ENCODE assay signal across 8 mouse cellular contexts in the genomic region with DNA sequence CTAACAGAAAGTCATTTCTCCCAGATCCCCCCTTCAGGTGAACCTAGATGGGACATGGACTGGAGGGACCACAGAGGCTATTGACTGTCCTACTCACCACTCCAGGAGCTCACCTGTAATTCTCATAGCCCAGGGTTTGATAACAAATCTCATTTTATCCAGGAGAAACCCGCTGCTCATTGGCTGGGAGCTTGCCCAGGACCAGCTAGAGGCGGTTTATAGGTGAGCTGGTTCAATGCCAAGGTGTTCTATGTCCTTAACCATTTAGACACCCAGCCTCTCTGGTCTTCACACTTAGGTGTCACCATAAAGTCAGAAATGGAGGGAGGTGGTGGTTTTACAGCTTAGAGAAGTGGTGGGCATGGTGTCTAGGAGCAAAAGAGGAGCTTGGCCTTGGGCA. TPM values are rescaled to one million over a fixed set of nuclear protein-coding genes. Genes with fewer than 3 reads are reported as not detected.
DNase-seq lines count a peak whose midpoint lies in the region; ATAC-seq and TF ChIP-seq lines count a peak whose summit lies in the region.

No protein-coding gene starts in this region.

- no peak overlapping the region for H3K27ac ChIP-seq in CH12.LX (ENCODE audit: insufficient read depth, low read depth)
- H3K27ac ChIP-seq in forebrain, embryonic 15.5 days (replicated peaks) = no peak overlapping the region
- peak overlapping the region; percentile 95 for H3K27ac ChIP-seq in liver, embryonic 13.5 days

- H3K9me3 ChIP-seq in CH12.LX (replicated peaks; ENCODE audit: low read length) = no peaks in the 10 kb centered on the region
- H3K9me3 ChIP-seq in forebrain, embryonic 15.5 days = no peaks in the 10 kb centered on the region
- no peaks in the 10 kb centered on the region for H3K9me3 ChIP-seq in liver, embryonic 13.5 days (replicated peaks)

- 67% methylated on average over 2 of the region's 2 CpGs for WGBS in forebrain, embryonic 15.5 days
- WGBS in liver, embryonic 13.5 days (ENCODE audit: insufficient replicate concordance) = 81% methylated on average over 2 of the region's 2 CpGs

- TF ChIP-seq CTCF in CH12.LX (conservative IDR thresholded peaks at IDR 0.05 in 1 of 2, IDR thresholded peaks at IDR 0.05 in 1 of 2; ENCODE audit: low read depth in 2 of 2, low read length in 2 of 2) = no peak

- no peak for ATAC-seq in forebrain, embryonic 15.5 days (replicated peaks)
- ATAC-seq in liver, embryonic 13.5 days (ENCODE audit: low read depth) = no peak
- ATAC-seq in inflammation-experienced regulatory T-cells, adult 6 months = no peak

- no peak for TF ChIP-seq EP300 in CH12.LX (IDR thresholded peaks at IDR 0.05; ENCODE audit: low read length)

- H3K4me2 ChIP-seq in CH12.LX (ENCODE audit: insufficient read depth, low read depth, poor library complexity, severe bottlenecking) = peak overlapping the region; percentile 42; the same call in 1 of the 2 replicates
- peak overlapping the region; percentile 71 for H3K4me2 ChIP-seq in forebrain, embryonic 15.5 days (replicated peaks)
- peak overlapping the region; percentile 69 for H3K4me2 ChIP-seq in liver, embryonic 13.5 days

- H3K9ac ChIP-seq in CH12.LX (ENCODE audit: insufficient read depth, low read depth) = no peak overlapping the region
- H3K9ac ChIP-seq in forebrain, embryonic 15.5 days (replicated peaks) = no peak overlapping the region
- peak overlapping the region; percentile 97 for H3K9ac ChIP-seq in liver, embryonic 13.5 days

- H3K27me3 ChIP-seq in CH12.LX (replicated peaks) = no peaks in the 10 kb centered on the region
- H3K27me3 ChIP-seq in forebrain, embryonic 15.5 days = no peaks in the 10 kb centered on the region
- peaks cover 5% of the 10 kb centered on the region; the same call in 1 of the 2 replicates for H3K27me3 ChIP-seq in liver, embryonic 13.5 days

- H3K4me3 ChIP-seq in CH12.LX (replicated peaks in 1 of 3; ENCODE audit: low read depth in 2 of 3, low read length in 2 of 3, poor library complexity in 1 of 3) = peak overlapping the region; percentile 17 to 71 (median 40)
- peak overlapping the region; percentile 66 for H3K4me3 ChIP-seq in forebrain, embryonic 15.5 days
- H3K4me3 ChIP-seq in liver, embryonic 13.5 days (replicated peaks) = peak overlapping the region; percentile 95

- H3K36me3 ChIP-seq in CH12.LX (replicated peaks in 1 of 2; ENCODE audit: control insufficient read depth in 1 of 2, insufficient read depth in 1 of 2, low read length in 1 of 2) = peaks cover 0 to 20% of the 10 kb centered on the region in 2 experiments
- no peaks in the 10 kb centered on the region for H3K36me3 ChIP-seq in forebrain, embryonic 15.5 days
- peaks cover 31% of the 10 kb centered on the region for H3K36me3 ChIP-seq in liver, embryonic 13.5 days

- TF ChIP-seq RAD21 in CH12.LX (IDR thresholded peaks at IDR 0.05; ENCODE audit: low read depth, low read length) = no peak

- H3K4me1 ChIP-seq in CH12.LX (ENCODE audit: control insufficient read depth in 1 of 2, insufficient read depth in 2 of 2) = peaks cover 16 to 63% of the 10 kb centered on the region in 2 experiments
- H3K4me1 ChIP-seq in forebrain, embryonic 15.5 days = peaks cover 46% of the 10 kb centered on the region
- peaks cover 90% of the 10 kb centered on the region for H3K4me1 ChIP-seq in liver, embryonic 13.5 days (replicated peaks)

- no peak for TF ChIP-seq POLR2A in CH12.LX (IDR thresholded peaks at IDR 0.05; ENCODE audit: low read depth, low read length)

- in situ Hi-C loops in CH12.LX (cut with MboI; ENCODE audit: low pct_ligation_motif_present, low pct_unique_long_range_greater_than_20kb, low sequenced_read_pairs) = no loop called here

- dilution Hi-C loops in CH12.LX (cut with MboI; ENCODE audit: extremely low pct_ligation_motif_present, extremely low pct_unique_long_range_greater_than_20kb, low sequenced_read_pairs) = no loop called here

- H3K79me2 ChIP-seq in CH12.LX (replicated peaks; ENCODE audit: control insufficient read depth, extremely low read depth, insufficient read depth, poor library complexity, severe bottlenecking) = peaks cover 21% of the 10 kb centered on the region

- peak; percentile 3 for DNase-seq in embryo, embryonic 10 days (ENCODE audit: low spot score)
- no peak for DNase-seq in embryo, embryonic 11 days
- no peak for DNase-seq in CH12.LX (ENCODE audit: extremely low read depth)
- no peak for DNase-seq in liver, embryonic 13.5 days
- no peak for DNase-seq in frontal cortex, postnatal 10 days (ENCODE audit: low spot score in 2 of 2)
- no peak for DNase-seq in layer of hippocampus, postnatal 25 days (ENCODE audit: extremely low spot score in 1 of 2, low spot score in 1 of 2)

TF ChIP-seq in CH12.LX, 34 proteins besides CTCF, POLR2A, EP300 and RAD21:
- TF ChIP-seq GABPA (IDR thresholded peaks at IDR 0.05; ENCODE audit: insufficient replicate concordance, low read depth, low read length) (no peak), ETS1 (conservative IDR thresholded peaks at IDR 0.05; ENCODE audit: low read depth, low read length) (no peak), NELFE (IDR thresholded peaks at IDR 0.05; ENCODE audit: low read depth, low read length) (no peak), USF2 (conservative IDR thresholded peaks at IDR 0.05; ENCODE audit: low read depth, low read length) (no peak)

RNA-seq across cellular contexts. Expression of gene Slc2a1, which starts 0.6 kb away (rescaled TPM):
- total RNA-seq in CH12.LX (2012; rRNA removed) (26.8 and 46.2 TPM in 2 replicates), CH12.LX (2014; rRNA removed) (55.3 and 64.9 TPM in 2 replicates)
- 30.5 and 33.4 TPM in 2 replicates for polyA plus RNA-seq in CH12.LX (2012; ENCODE audit: insufficient read length, low read depth)
- polyA plus RNA-seq in forebrain, embryonic 15.5 days (2015; fragmentation: Nextera tagmentation; extraction: Ambion mirVana) = 89.5 and 89.7 TPM in 2 replicates
- polyA plus RNA-seq in liver, embryonic 13.5 days (2015; fragmentation: Nextera tagmentation; extraction: Ambion mirVana) = 272 and 303 TPM in 2 replicates
- polyA plus RNA-seq in inflammation-experienced regulatory T-cells, adult 6 months (2017; shearing (Covaris generic)) = 10 to 100 TPM; 29.4 to 37.6 (median 36.4) TPM
- 10 to 100 TPM; 70.9 to 98.4 TPM for total RNA-seq in layer of hippocampus, postnatal 25 days (2021)

Comparison
In these comparisons a context has a peak if more than half of its experiments do, and no peak if none do; other contexts are left out.
1. H3K4me3 ChIP-seq: peak in every context shown above with its lines; median percentile 95 in liver, embryonic 13.5 days; 66 in forebrain, embryonic 15.5 days; 40 in CH12.LX.